Mouse (Mus musculus) layer of hippocampus, postnatal 25 days (tissue): ENCODE data around the gene Mrgprb8. TPM values are rescaled to one million over a fixed set of nuclear protein-coding genes. Genes with fewer than 3 reads are reported as not detected.
"Not testable (repeated sequence)": the region's sequence is repeated elsewhere in the genome, so short reads cannot be mapped to it uniquely, and the experiment has no call there.

ENCODE experiments used
- DNase-seq, 2 experiments: peaks; one replicate each; pipeline ENCODE4 v3.0.0; 2022; ENCODE audit warnings: mixed read lengths in 2 of 2, low spot score in 1 of 2; ENCODE audit errors: extremely low spot score in 1 of 2
- total RNA-seq, 2 experiments: library from RNA; stranded (reverse); gene quantifications; 2 replicates each; pipeline ENCODE4 v1.2.3; 2021

Gene Mrgprb8
- not detected for total RNA-seq

GRCm38 (mm10) chr7:48388226-48388625 is at the start of gene Mrgprb8:
Mrgprb8 (plus strand) TSS chr7:48388526.
- no peak for DNase-seq

DNA sequence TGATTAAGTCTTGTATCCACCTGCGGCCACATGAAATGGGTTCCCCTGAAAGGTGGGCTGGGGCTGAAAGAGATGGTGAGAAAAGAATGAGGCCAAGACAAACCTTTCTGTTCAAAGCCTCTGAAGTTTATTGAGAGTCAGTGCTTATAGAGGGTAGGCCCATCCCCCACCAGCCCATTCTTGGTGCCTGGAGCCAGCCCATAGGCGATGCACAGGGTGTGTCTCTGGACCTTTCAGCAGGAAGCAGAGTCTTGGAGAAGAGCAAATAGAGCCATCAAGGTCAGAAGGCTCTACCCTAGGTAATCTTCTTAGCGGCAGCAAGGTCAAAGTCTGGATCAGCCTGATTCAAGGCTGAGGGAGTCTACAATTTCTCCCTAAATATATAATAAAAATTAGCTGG is 47.6 kb downstream of the Mrgprb8 start:
- DNase-seq: not testable (repeated sequence)

GRCm38 (mm10) chr7:48436581-48436980 is 48.3 kb downstream of the Mrgprb8 start:
- no peak for DNase-seq

Other genes with a start within 250 kb of the Mrgprb8 start
- gene Mrgprb5, start 219.5 kb upstream of the Mrgprb8 start, total RNA-seq: not detected
- not detected for gene Mrgprb4, start 189.2 kb upstream of the Mrgprb8 start, total RNA-seq
- under 1 TPM in 1 of 2 experiments, not detected in 1; 0.27 TPM for gene Mrgprb1, start 67.8 kb downstream of the Mrgprb8 start, total RNA-seq
- gene Mrgprx2, start 110.8 kb downstream of the Mrgprb8 start, total RNA-seq: not detected
- gene Mrgprb2, start 169.6 kb downstream of the Mrgprb8 start, total RNA-seq: not detected